Mouse (Mus musculus) midbrain, embryonic 10.5 days (tissue): ENCODE results near the gene Dock9. TPM values are rescaled to one million over a fixed set of nuclear protein-coding genes. Genes with fewer than 3 reads are reported as not detected.

Experiments
- DNase-seq: peaks from one replicate; pipeline ENCODE4 v3.0.0-alpha.2; 2017; ENCODE audit warnings: low spot score
- H3K27ac ChIP-seq: fragments of 300-500 bp; sonication (generic); replicated peaks from 2 replicates; pipeline ENCODE4 v1.5.1; 2016; ENCODE audit warnings: mild to moderate bottlenecking
- H3K27me3 ChIP-seq: fragments of 300-500 bp; sonication (generic); 2 replicates; pipeline ENCODE4 v1.6.1; 2016; ENCODE audit warnings: low read depth, mild to moderate bottlenecking; ENCODE audit not compliant: poor library complexity, severe bottlenecking
- H3K36me3 ChIP-seq: fragments of 300-500 bp; sonication (generic); 2 replicates; pipeline ENCODE4 v1.6.1; 2016; ENCODE audit warnings: mild to moderate bottlenecking, moderate library complexity
- H3K4me1 ChIP-seq: fragments of 300-500 bp; sonication (generic); 2 replicates; pipeline ENCODE4 v1.6.1; 2016
- H3K4me3 ChIP-seq: fragments of 300-500 bp; sonication (generic); 2 replicates; pipeline ENCODE4 v1.5.1; 2016; ENCODE audit warnings: mild to moderate bottlenecking, moderate library complexity
- H3K9me3 ChIP-seq: fragments of 300-500 bp; sonication (generic); replicated peaks from 2 replicates; pipeline ENCODE4 v1.6.1; 2016; ENCODE audit warnings: mild to moderate bottlenecking
- WGBS: fragments of 180-500 bp; shearing (Covaris S2); methylation state at CpG from one replicate; pipeline ENCODE4 v1.1.7; 2016; 5-methylcytosine and 5-hydroxymethylcytosine counted together
- polyA plus RNA-seq: library from polyadenylated mRNA; unstranded; fragments of >200 nt; fragmentation: Nextera tagmentation; extraction: Ambion mirVana; gene quantifications from 2 replicates; pipeline ENCODE4 v1.2.1, GENCODE M21; 2016

Gene Dock9
- polyA plus RNA-seq, 1 experiment from 2014 or later = 2.1 TPM

DNA sequence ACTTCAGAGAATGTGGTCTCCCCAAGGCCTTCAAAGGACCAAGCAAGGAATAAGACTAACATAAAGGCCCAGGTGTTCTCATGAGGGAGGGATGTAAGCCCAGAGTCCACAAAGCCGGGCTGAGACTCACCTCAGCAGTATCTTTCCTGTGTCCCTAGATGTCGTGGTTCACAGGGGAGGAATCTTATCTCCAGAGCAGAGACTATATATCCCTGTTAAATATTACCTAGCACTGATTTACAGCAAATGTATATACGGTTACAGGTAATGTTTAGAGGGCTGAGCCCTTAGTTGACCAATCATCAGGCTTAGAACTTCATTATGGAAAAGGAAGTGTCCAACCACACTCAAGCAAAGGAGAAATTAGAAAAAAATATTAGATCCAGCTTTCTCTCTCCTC lies 303.9 kb downstream of the Dock9 start:
- DNase-seq = no peak
- no peak overlapping the region for H3K4me3 ChIP-seq
- H3K9me3 ChIP-seq = no peaks in the 10 kb centered on the region
- 77% methylated on average over 3 of the region's 3 CpGs for WGBS
- no peaks in the 10 kb centered on the region for H3K27me3 ChIP-seq
- H3K27ac ChIP-seq = no peak overlapping the region
- no peaks in the 10 kb centered on the region for H3K36me3 ChIP-seq
- peaks cover 13% of the 10 kb centered on the region for H3K4me1 ChIP-seq

DNA sequence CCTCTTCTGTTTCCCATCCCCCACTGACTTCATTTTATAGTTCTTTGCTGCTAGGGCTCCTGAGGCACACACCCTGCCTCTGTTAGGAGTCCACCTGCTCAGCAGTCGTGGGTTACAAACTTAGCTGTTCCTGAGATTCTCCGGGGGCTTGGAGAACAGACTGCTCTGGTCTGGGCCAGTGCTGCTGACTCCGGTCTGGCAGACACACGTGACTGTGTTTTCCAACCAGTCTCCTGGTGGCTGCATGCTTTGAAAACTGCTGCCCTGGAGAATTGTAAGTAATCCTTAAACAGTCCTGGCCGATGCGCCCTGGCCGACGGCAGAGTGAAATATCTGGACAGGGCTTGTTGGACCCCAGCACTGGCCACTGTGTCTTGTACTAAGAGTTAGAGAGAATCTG lies 305.3 kb downstream of the Dock9 start:
- Histone ChIP-seq H3K4me3 (no peak overlapping the region), H3K27ac (0 out of 2 replicates have a peak overlapping the region, but pooled peaks have one; percentile 25), H3K36me3 (no peaks in the 10 kb centered on the region), H3K9me3 (no peaks in the 10 kb centered on the region), H3K27me3 (no peaks in the 10 kb centered on the region), H3K4me1 (peaks cover 13% of the 10 kb centered on the region)
- DNase-seq = no peak
- 79% methylated on average over 8 of the region's 8 CpGs for WGBS

Other genes with a start within 250 kb of the Dock9 start
- gene Ubac2, start 80.8 kb upstream of the Dock9 start, polyA plus RNA-seq = 76.6 and 78.3 TPM in 2 replicates
- 0.07 and 0.20 TPM in 2 replicates for gene Gpr18, start 117.9 kb upstream of the Dock9 start, polyA plus RNA-seq
- gene Gpr183, start 167.4 kb upstream of the Dock9 start, polyA plus RNA-seq = 1.8 and 1.9 TPM in 2 replicates
- gene Timm8a2, start 236.8 kb upstream of the Dock9 start, polyA plus RNA-seq = not detected in 2 replicates